27 mouse cellular contexts compared by ENCODE assay signal in genomic region chr5:95924023-95924422, GRCm38 (mm10). TPM values are rescaled to one million over a fixed set of nuclear protein-coding genes. Genes with fewer than 3 reads are reported as not detected.
A peak's percentile ranks its signal among the peaks of the same experiment; 100 is the strongest.
DNase-seq lines count a peak whose midpoint lies in the region; ATAC-seq lines count a peak whose summit lies in the region.
"Had no signal": no experiment of that assay in that cellular context is flagged by ENCODE, and none has a peak within 500 bp of the region (broad histone marks: within the 10 kb centered on the region; RNA-seq: fewer than 3 reads in every experiment).

No protein-coding gene starts in this region.

- no peak overlapping the region for H3K4me3 ChIP-seq in forebrain, embryonic 14.5 days (ENCODE audit: low read depth, low read length)
- no peak overlapping the region for H3K4me3 ChIP-seq in forebrain, embryonic 11.5 days (ENCODE audit: low read depth, low read length)
- H3K4me3 ChIP-seq: embryonic facial prominence, embryonic 12.5 days; erythroblast, embryonic 14.5 days; heart, embryonic 12.5 days; hindbrain, embryonic 13.5 days; midbrain, embryonic 12.5 days had no signal

- no peak overlapping the region for H3K9ac ChIP-seq in forebrain, embryonic 14.5 days (ENCODE audit: low read length)
- no peak overlapping the region for H3K9ac ChIP-seq in forebrain, embryonic 11.5 days (ENCODE audit: low read length)
- H3K9ac ChIP-seq: embryonic facial prominence, embryonic 12.5 days; heart, embryonic 12.5 days; hindbrain, embryonic 13.5 days; midbrain, embryonic 12.5 days had no signal

- H3K36me3 ChIP-seq in forebrain, embryonic 14.5 days (ENCODE audit: control insufficient read depth, insufficient read depth, low read length), result no peaks in the 10 kb centered on the region
- no peaks in the 10 kb centered on the region for H3K36me3 ChIP-seq in forebrain, embryonic 11.5 days (ENCODE audit: control insufficient read depth, insufficient read depth, low read length)
- H3K36me3 ChIP-seq: embryonic facial prominence, embryonic 12.5 days; heart, embryonic 12.5 days; hindbrain, embryonic 13.5 days; midbrain, embryonic 12.5 days had no signal

- H3K4me2 ChIP-seq in forebrain, embryonic 14.5 days (ENCODE audit: low read length), result no peak overlapping the region
- no peak overlapping the region for H3K4me2 ChIP-seq in forebrain, embryonic 11.5 days (ENCODE audit: low read depth, low read length, severe bottlenecking)
- H3K4me2 ChIP-seq: embryonic facial prominence, embryonic 12.5 days; heart, embryonic 12.5 days; hindbrain, embryonic 13.5 days; midbrain, embryonic 12.5 days had no signal

- WGBS in forebrain, embryonic 14.5 days, result 77% methylated on average over 6 of the region's 6 CpGs
- 82% methylated on average over 6 of the region's 6 CpGs for WGBS in forebrain, embryonic 11.5 days

- no peaks in the 10 kb centered on the region for H3K4me1 ChIP-seq in forebrain, embryonic 14.5 days (ENCODE audit: control insufficient read depth, insufficient read depth, low read length)
- no peaks in the 10 kb centered on the region for H3K4me1 ChIP-seq in forebrain, embryonic 11.5 days (replicated peaks; ENCODE audit: control insufficient read depth, insufficient read depth, low read length)
- H3K4me1 ChIP-seq: embryonic facial prominence, embryonic 12.5 days; heart, embryonic 12.5 days; hindbrain, embryonic 13.5 days; midbrain, embryonic 12.5 days had no signal

- H3K9me3 ChIP-seq in forebrain, embryonic 14.5 days (replicated peaks; ENCODE audit: control insufficient read depth, low read length), result no peaks in the 10 kb centered on the region
- no peaks in the 10 kb centered on the region for H3K9me3 ChIP-seq in forebrain, embryonic 11.5 days (ENCODE audit: control insufficient read depth, low read length)
- H3K9me3 ChIP-seq: embryonic facial prominence, embryonic 12.5 days; heart, embryonic 12.5 days; hindbrain, embryonic 13.5 days; midbrain, embryonic 12.5 days had no signal

- no peak overlapping the region for H3K27ac ChIP-seq in forebrain, embryonic 14.5 days (ENCODE audit: low read depth, low read length)
- H3K27ac ChIP-seq in forebrain, embryonic 11.5 days (ENCODE audit: low read depth, low read length), result no peak overlapping the region
- H3K27ac ChIP-seq: embryonic facial prominence, embryonic 12.5 days; hindbrain, embryonic 13.5 days; kidney, postnatal 0 days; midbrain, embryonic 12.5 days; stomach, postnatal 0 days had no signal

- peak; percentile 69 for DNase-seq in forebrain, embryonic 14.5 days (ENCODE audit: low spot score)
- no peak for DNase-seq in forebrain, embryonic 11.5 days (ENCODE audit: low spot score)
- peak; percentile 7 to 13 for DNase-seq in layer of hippocampus, adult 18-20 months (ENCODE audit: low spot score in 2 of 2)
- DNase-seq in layer of hippocampus, postnatal 10 days (ENCODE audit: low spot score in 2 of 2), result no peak
- DNase-seq in right cerebral cortex, postnatal 14 days, result peak; percentile 20
- DNase-seq in right cerebral cortex, adult 2 months (ENCODE audit: low spot score in 2 of 2), result no peak
- no peak for DNase-seq in embryo, embryonic 9.5 days (ENCODE audit: extremely low spot score)
- DNase-seq: adrenal gland, postnatal 14 days; cerebellum, adult 11 months; cerebellum, postnatal 10 days; gastrocnemius, postnatal 10 days; heart, postnatal 10 days; kidney, adult 2 months; lung, postnatal 14 days had no signal

- H3K27me3 ChIP-seq in forebrain, embryonic 14.5 days (replicated peaks; ENCODE audit: control insufficient read depth, insufficient read depth, low read length), result no peaks in the 10 kb centered on the region
- H3K27me3 ChIP-seq in forebrain, embryonic 11.5 days (ENCODE audit: control insufficient read depth, insufficient read depth, low read length), result no peaks in the 10 kb centered on the region
- H3K27me3 ChIP-seq: embryonic facial prominence, embryonic 12.5 days; heart, embryonic 12.5 days; hindbrain, embryonic 13.5 days; midbrain, embryonic 12.5 days had no signal

- ATAC-seq in forebrain, embryonic 14.5 days, result peak; percentile 12; the same call in 1 of the 2 replicates
- no peak for ATAC-seq in forebrain, embryonic 11.5 days (replicated peaks; ENCODE audit: low FRiP score)
- ATAC-seq: CD4-positive, CD25-positive, alpha-beta regulatory T cell, adult 4 months; inflammation-experienced regulatory T-cells, adult 6 months had no signal

RNA-seq across cellular contexts. Expression of gene Cxcl13, which starts 32.7 kb away (rescaled TPM):
- not detected in 2 replicates for polyA plus RNA-seq in forebrain, embryonic 14.5 days (2014; fragmentation: Nextera tagmentation; extraction: Ambion mirVana)
- polyA plus RNA-seq in forebrain, embryonic 11.5 days (2014; fragmentation: Nextera tagmentation; extraction: Ambion mirVana), result 0.40 and 1.2 TPM in 2 replicates
- not detected for total RNA-seq in layer of hippocampus, adult 18-20 months (2021)
- total RNA-seq in layer of hippocampus, postnatal 10 days (2021), result not detected
- total RNA-seq: gastrocnemius, postnatal 10 days; granulocyte monocyte progenitor cell, adult 5-6 weeks; layer of hippocampus, postnatal 14 days; megakaryocyte, adult 5-6 weeks had no signal
- polyA plus RNA-seq: CD4-positive, CD25-positive, alpha-beta regulatory T cell, adult 4 months; erythroblast, embryonic 14.5 days; limb, embryonic 11.5 days; midbrain, embryonic 12.5 days had no signal

Comparison
In these comparisons a context has a peak if more than half of its experiments do, and no peak if none do; other contexts are left out.
1. DNase-seq: peak in forebrain, embryonic 14.5 days (single experiment), layer of hippocampus, adult 18-20 months (2 of 2) and right cerebral cortex, postnatal 14 days (single experiment); none in forebrain, embryonic 11.5 days (single experiment), layer of hippocampus, postnatal 10 days (0 of 2), right cerebral cortex, adult 2 months (0 of 2) and embryo, embryonic 9.5 days (single experiment).